Mouse (Mus musculus) olfactory bulb, adult 2 months (tissue): Measurements from ENCODE around the gene Cideb.

Experiments
- CTCF ChIP-seq: fragments of 200-500 bp; IDR thresholded peaks from 2 replicates; pipeline ENCODE4 v1.5.1; 2012; ENCODE audit warnings: low read depth, mild to moderate bottlenecking, low read length, moderate library complexity; ENCODE audit not compliant: insufficient read depth
- POLR2A ChIP-seq: fragments of 200-500 bp; IDR thresholded peaks from 2 replicates; pipeline ENCODE4 v1.6.1; 2012; ENCODE audit warnings: mild to moderate bottlenecking, low read depth, low read length, moderate library complexity; ENCODE audit not compliant: insufficient read depth

- TF ChIP-seq CTCF: no peak
- no peak for TF ChIP-seq POLR2A
Observed at GRCm38 (mm10) chr14:55714893-55715292, 43.4 kb downstream of the Cideb start.
